Mouse (Mus musculus) spleen, adult 2 months (tissue): ENCODE results near the gene Akap12.

Source experiments
- CTCF ChIP-seq: fragments of 200-500 bp; IDR thresholded peaks from 2 replicates; pipeline ENCODE4 v1.5.1; 2011; ENCODE audit warnings: mild to moderate bottlenecking, inconsistent platforms; ENCODE audit not compliant: insufficient read depth, insufficient read length, insufficient replicate concordance; ENCODE audit errors: extremely low read depth
- POLR2A ChIP-seq: fragments of 200-500 bp; IDR thresholded peaks from 2 replicates; pipeline ENCODE4 v1.6.1; 2011; ENCODE audit warnings: low read depth, low read length, inconsistent platforms

DNA sequence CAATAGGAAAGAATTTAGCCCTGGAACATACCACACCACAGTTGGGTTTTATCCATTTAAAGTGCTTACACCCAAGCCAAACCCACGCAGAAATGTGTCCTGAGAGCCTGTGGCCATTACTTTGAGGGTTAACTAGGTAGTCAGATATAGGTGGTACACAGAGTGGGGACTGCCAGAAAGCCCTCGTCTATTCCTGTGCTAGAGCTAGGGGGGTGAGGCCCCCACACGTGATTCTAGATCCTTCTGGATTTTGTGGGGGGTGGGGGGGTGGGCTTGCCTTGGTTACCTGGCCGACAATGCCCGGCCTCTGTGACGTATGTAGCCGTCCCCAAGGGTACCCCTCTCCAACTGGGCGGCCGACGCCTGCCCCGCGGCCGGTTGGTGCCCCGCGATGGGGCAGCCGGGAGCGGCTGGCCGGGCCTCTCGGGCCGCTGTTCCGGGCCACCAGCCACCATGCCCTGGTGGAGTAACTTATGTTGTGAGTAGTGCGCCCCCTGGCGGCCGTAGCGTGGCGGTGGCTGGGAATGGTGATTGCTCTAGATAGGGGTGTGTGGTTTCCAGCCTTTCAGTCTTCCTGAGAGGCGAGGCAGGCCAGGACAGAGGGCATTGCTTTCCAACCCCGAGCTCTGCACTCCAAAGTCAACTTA, 80.4 kb downstream of the Akap12 start:
- TF ChIP-seq CTCF, result peak; percentile 87
- no peak for TF ChIP-seq POLR2A
